Mouse (Mus musculus) spleen, adult 2 months (tissue): ENCODE measurements at regions not wholly inside any gene's neighbourhood (a gene's known extent, or its start where the extent isn't known, plus 50 kb on each side); places are given as distances from the start of the nearest gene placed in this dataset.

Experiments
- CTCF ChIP-seq: fragments of 200-500 bp; IDR thresholded peaks from 2 replicates; pipeline ENCODE4 v1.5.1; 2011; ENCODE audit warnings: mild to moderate bottlenecking, inconsistent platforms; ENCODE audit not compliant: insufficient read depth, insufficient read length, insufficient replicate concordance; ENCODE audit errors: extremely low read depth
- POLR2A ChIP-seq: fragments of 200-500 bp; IDR thresholded peaks from 2 replicates; pipeline ENCODE4 v1.6.1; 2011; ENCODE audit warnings: low read depth, low read length, inconsistent platforms

GRCm38 (mm10) chr1:184532488-184533055 lies 199.8 kb downstream of the Hlx start:
- TF ChIP-seq CTCF (no peak), POLR2A (no peak)
